Mouse (Mus musculus) CH12.LX (cell line): Measurements from ENCODE around the gene Leap2. TPM values are rescaled to one million over a fixed set of nuclear protein-coding genes. Genes with fewer than 3 reads are reported as not detected.
A peak's percentile ranks its signal among the peaks of the same experiment; 100 is the strongest.

Source experiments
- DNase-seq: peaks from one replicate; pipeline ENCODE4 v3.0.0-alpha.2; 2013; ENCODE audit errors: extremely low read depth
- H3K27ac ChIP-seq: 2 replicates; pipeline ENCODE4 v1.5.1; 2012; ENCODE audit warnings: low read depth, mild to moderate bottlenecking, control low read depth, moderate library complexity; ENCODE audit not compliant: insufficient read depth
- H3K27me3 ChIP-seq: replicated peaks from 2 replicates; pipeline ENCODE3; 2012; ENCODE audit warnings: inconsistent platforms
- H3K36me3 ChIP-seq, 2 experiments: replicated peaks in 1 of 2; 2 replicates each; pipeline versions ENCODE3 to v1.6.1; 2012; ENCODE audit warnings: inconsistent platforms in 1 of 2, low read length in 1 of 2, mild to moderate bottlenecking in 1 of 2, mixed read lengths in 1 of 2, moderate library complexity in 1 of 2; ENCODE audit not compliant: control insufficient read depth in 1 of 2, insufficient read depth in 1 of 2
- H3K4me1 ChIP-seq, 2 experiments: 2 replicates each; pipeline ENCODE4 v1.6.1; 2012; ENCODE audit warnings: inconsistent platforms in 1 of 2, moderate library complexity in 1 of 2; ENCODE audit not compliant: insufficient read depth in 2 of 2, control insufficient read depth in 1 of 2
- H3K4me2 ChIP-seq: 2 replicates; pipeline ENCODE4 v1.6.1; 2012; ENCODE audit warnings: low read depth, mild to moderate bottlenecking, control low read depth; ENCODE audit not compliant: poor library complexity, insufficient read depth, severe bottlenecking
- H3K4me3 ChIP-seq, 3 experiments: fragments of 150-350 bp in 1 of 3; sonication (generic) in 1 of 3; replicated peaks in 1 of 3; 2 replicates each; pipeline versions ENCODE3 to v1.5.1; 2011 to 2012; ENCODE audit warnings: low read depth in 2 of 3, low read length in 2 of 3, mild to moderate bottlenecking in 2 of 3, moderate library complexity in 2 of 3, control low read depth in 1 of 3, improper control_type of control experiment in 1 of 3, inconsistent platforms in 1 of 3, mixed read lengths in 1 of 3; ENCODE audit not compliant: poor library complexity in 1 of 3
- H3K79me2 ChIP-seq: replicated peaks from 2 replicates; pipeline ENCODE4 v1.6.1; 2012; ENCODE audit warnings: mild to moderate bottlenecking, moderate library complexity; ENCODE audit not compliant: control insufficient read depth, poor library complexity, insufficient read depth, severe bottlenecking; ENCODE audit errors: extremely low read depth
- H3K9ac ChIP-seq: 2 replicates; pipeline ENCODE4 v1.6.1; 2012; ENCODE audit warnings: low read depth, mild to moderate bottlenecking, control low read depth, moderate library complexity; ENCODE audit not compliant: insufficient read depth
- H3K9me3 ChIP-seq: replicated peaks from 2 replicates; pipeline ENCODE3; 2012; ENCODE audit warnings: low read length, inconsistent platforms, mixed read lengths
- CHD1 ChIP-seq: IDR thresholded peaks from 2 replicates; pipeline ENCODE4 v1.6.1; 2012; ENCODE audit warnings: low read depth, low read length, improper control_type of control experiment, inconsistent platforms
- CTCF ChIP-seq, 2 experiments: IDR thresholded peaks in 1 of 2; conservative IDR thresholded peaks in 1 of 2; 2 replicates each; pipeline ENCODE4 v1.5.1; 2011 to 2012; ENCODE audit warnings: low read depth in 2 of 2, low read length in 2 of 2, improper control_type of control experiment in 1 of 2, inconsistent platforms in 1 of 2, mild to moderate bottlenecking in 1 of 2, moderate library complexity in 1 of 2
- E2F4 ChIP-seq: IDR thresholded peaks from 2 replicates; pipeline ENCODE4 v1.6.1; 2011; ENCODE audit warnings: low read depth, low read length, improper control_type of control experiment; ENCODE audit not compliant: insufficient replicate concordance
- ELF1 ChIP-seq: IDR thresholded peaks from 2 replicates; pipeline ENCODE4 v1.6.1; 2014; ENCODE audit warnings: low read depth, mild to moderate bottlenecking, inconsistent platforms, low read length, improper control_type of control experiment
- HCFC1 ChIP-seq: IDR thresholded peaks from 2 replicates; pipeline ENCODE4 v1.6.1; 2012; ENCODE audit warnings: low read depth, mild to moderate bottlenecking, inconsistent platforms, low read length, improper control_type of control experiment
- JUN ChIP-seq: IDR thresholded peaks from 2 replicates; pipeline ENCODE4 v1.6.1; 2011; ENCODE audit warnings: low read depth, mild to moderate bottlenecking, low read length, improper control_type of control experiment, moderate library complexity; ENCODE audit not compliant: insufficient read depth
- JUND ChIP-seq: conservative IDR thresholded peaks from 2 replicates; pipeline ENCODE4 v1.6.1; 2011; ENCODE audit warnings: low read depth, low read length, improper control_type of control experiment
- MAX ChIP-seq: IDR thresholded peaks from 2 replicates; pipeline ENCODE4 v1.6.1; 2011; ENCODE audit warnings: low read length, improper control_type of control experiment
- MEF2A ChIP-seq: IDR thresholded peaks from 2 replicates; pipeline ENCODE4 v1.6.1; 2014; ENCODE audit warnings: low read depth, mild to moderate bottlenecking, inconsistent platforms, low read length, improper control_type of control experiment, borderline replicate concordance
- MYC ChIP-seq: IDR thresholded peaks from 2 replicates; pipeline ENCODE4 v1.6.1; 2011; ENCODE audit warnings: low read depth, mild to moderate bottlenecking, improper control_type of control experiment, low read length
- NRF1 ChIP-seq: IDR thresholded peaks from 2 replicates; pipeline ENCODE4 v1.6.1; 2014; ENCODE audit warnings: low read depth, mild to moderate bottlenecking, inconsistent platforms, low read length, improper control_type of control experiment, moderate library complexity
- PAX5 ChIP-seq: IDR thresholded peaks from 2 replicates; pipeline ENCODE4 v1.6.1; 2012; ENCODE audit warnings: low read length, inconsistent platforms, mixed read lengths
- POLR2A ChIP-seq: IDR thresholded peaks from 2 replicates; pipeline ENCODE4 v1.6.1; 2011; ENCODE audit warnings: low read depth, mild to moderate bottlenecking, improper control_type of control experiment, low read length
- POLR2AphosphoS2 ChIP-seq: IDR thresholded peaks from 2 replicates; pipeline ENCODE4 v1.6.1; 2011; ENCODE audit warnings: low read depth, low read length, improper control_type of control experiment
- RAD21 ChIP-seq: IDR thresholded peaks from 2 replicates; pipeline ENCODE4 v1.6.1; 2011; ENCODE audit warnings: low read depth, mild to moderate bottlenecking, low read length, improper control_type of control experiment, moderate library complexity
- SIN3A ChIP-seq: IDR thresholded peaks from 2 replicates; pipeline ENCODE4 v1.6.1; 2012; ENCODE audit warnings: low read length, improper control_type of control experiment, inconsistent platforms
- SMC3 ChIP-seq: IDR thresholded peaks from 2 replicates; pipeline ENCODE4 v1.6.1; 2011; ENCODE audit warnings: low read depth, low read length, improper control_type of control experiment
- TCF12 ChIP-seq: IDR thresholded peaks from 2 replicates; pipeline ENCODE4 v1.6.1; 2014; ENCODE audit warnings: low read depth, mild to moderate bottlenecking, inconsistent platforms, low read length, improper control_type of control experiment
- UBTF ChIP-seq: IDR thresholded peaks from 2 replicates; pipeline ENCODE4 v1.6.1; 2012; ENCODE audit warnings: low read depth, mild to moderate bottlenecking, inconsistent platforms, low read length, improper control_type of control experiment, moderate library complexity
- USF2 ChIP-seq: conservative IDR thresholded peaks from 2 replicates; pipeline ENCODE4 v1.6.1; 2011; ENCODE audit warnings: low read depth, low read length, improper control_type of control experiment
- ZC3H11A ChIP-seq: IDR thresholded peaks from 2 replicates; pipeline ENCODE4 v1.6.1; 2012; ENCODE audit warnings: low read depth, mild to moderate bottlenecking, inconsistent platforms, low read length, improper control_type of control experiment
- ZNF384 ChIP-seq: IDR thresholded peaks from 2 replicates; pipeline ENCODE4 v1.6.1; 2012; ENCODE audit warnings: low read depth, low read length, improper control_type of control experiment, inconsistent platforms
- dilution Hi-C: fragments of 300-500 bp; cut with MboI; formaldehyde crosslinking; loops from 2 replicates; pipeline ENCODE4 v1.14.3; 2020; ENCODE audit warnings: low sequenced_read_pairs; ENCODE audit not compliant: extremely low pct_unique_long_range_greater_than_20kb, extremely low pct_ligation_motif_present
- in situ Hi-C: fragments of 300-500 bp; cut with MboI; formaldehyde crosslinking; loops from 3 replicates; pipeline ENCODE4 v1.14.3; 2019; ENCODE audit warnings: low sequenced_read_pairs, low pct_ligation_motif_present, low pct_unique_long_range_greater_than_20kb, mixed read lengths
- polyA plus RNA-seq: library from polyadenylated mRNA; unstranded; fragments of >175 nt; gene quantifications from 2 replicates; pipeline ENCODE4 v1.2.1, GENCODE M21; 2012; ENCODE audit warnings: low read depth; ENCODE audit not compliant: insufficient read length
- total RNA-seq, 2 experiments: library from RNA; depleted of rRNA; stranded (reverse); fragments of 300-350 nt in 1 of 2; fragments of >200 nt in 1 of 2; gene quantifications; 2 replicates each; pipeline ENCODE4 v1.2.3; 2012 to 2014

Leap2 gene
- total and polyA plus RNA-seq, 3 experiments: not detected

GRCm38 (mm10) chr11:53413871-53414270 is 9.1 kb downstream of the Leap2 start:
- Histone ChIP-seq H3K4me2 (no peak overlapping the region), H3K27ac (no peak overlapping the region), H3K9ac (no peak overlapping the region), H3K36me3 (peaks cover 76 to 97% of the 10 kb centered on the region in 2 experiments), H3K9me3 (no peaks in the 10 kb centered on the region), H3K79me2 (no peaks in the 10 kb centered on the region; the same call in 1 of the 2 replicates), H3K27me3 (no peaks in the 10 kb centered on the region), H3K4me3 (no peak overlapping the region), H3K4me1 (no peaks in the 10 kb centered on the region)
- no peak for DNase-seq
- in situ Hi-C loops (no loop called here), dilution Hi-C loops (no loop called here)
- TF ChIP-seq HCFC1 (no peak), CHD1 (no peak), POLR2AphosphoS2 (no peak), PAX5 (no peak), MYC (no peak), TCF12 (no peak), USF2 (no peak), NRF1 (no peak), ZNF384 (no peak), UBTF (no peak), POLR2A (no peak), JUN (no peak), ELF1 (no peak), CTCF (conservative IDR thresholded peaks at IDR 0.05 in 1 of 2, IDR thresholded peaks at IDR 0.05 in 1 of 2; ENCODE audit: low read depth in 2 of 2, low read length in 2 of 2) (no peak), E2F4 (no peak), SIN3A (no peak), MEF2A (no peak), MAX (no peak)

- in situ Hi-C loops: no loop called here
Measured at GRCm38 (mm10) chr11:53411738-53412137, 11.2 kb downstream of the Leap2 start.

More at GRCm38 (mm10) chr11:53411738-53412137, 11.2 kb downstream of the Leap2 start:
- dilution Hi-C loops: no loop called here
- Histone ChIP-seq H3K4me2 (no peak overlapping the region), H3K4me3 (no peak overlapping the region), H3K27ac (no peak overlapping the region), H3K79me2 (no peaks in the 10 kb centered on the region; the same call in 1 of the 2 replicates), H3K27me3 (no peaks in the 10 kb centered on the region), H3K9me3 (no peaks in the 10 kb centered on the region), H3K9ac (no peak overlapping the region), H3K36me3 (peaks cover 73 to 91% of the 10 kb centered on the region in 2 experiments), H3K4me1 (no peaks in the 10 kb centered on the region)
- DNase-seq: peak; percentile 44
- peak; percentile 59 to 76; a peak in 3 of 4 replicates for TF ChIP-seq CTCF (conservative IDR thresholded peaks at IDR 0.05 in 1 of 2, IDR thresholded peaks at IDR 0.05 in 1 of 2; ENCODE audit: low read depth in 2 of 2, low read length in 2 of 2)
- TF ChIP-seq ZC3H11A: no peak
- TF ChIP-seq SMC3: peak; percentile 57
- no peak for TF ChIP-seq JUND
- TF ChIP-seq MEF2A: no peak
- no peak for TF ChIP-seq MAX
- no peak for TF ChIP-seq E2F4
- TF ChIP-seq RAD21: peak; percentile 43
